Mouse (Mus musculus): ENCODE measurements around the gene Lrpprc. TPM values are rescaled to one million over a fixed set of nuclear protein-coding genes. Genes with fewer than 3 reads are reported as not detected.
A peak's percentile ranks its signal among the peaks of the same experiment; 100 is the strongest.
"Not testable (repeated sequence)": the region's sequence is repeated elsewhere in the genome, so short reads cannot be mapped to it uniquely, and the experiment has no call there.

The Lrpprc gene
- total RNA-seq, 1 experiment, result 92.0 TPM

- no peak overlapping the region for H3K27ac ChIP-seq (ENCODE audit: insufficient read depth, low read depth, low read length, poor library complexity, severe bottlenecking)
- H3K4me3 ChIP-seq (ENCODE audit: insufficient read depth in 1 of 2, low read depth in 1 of 2, low read length in 2 of 2, poor library complexity in 1 of 2, severe bottlenecking in 1 of 2), result no peak overlapping the region
- no peak overlapping the region for H3K9ac ChIP-seq (ENCODE audit: insufficient read depth, low read depth, low read length, poor library complexity, severe bottlenecking)
- H3K36me3 ChIP-seq (ENCODE audit: control insufficient read depth, insufficient read depth, low read length, poor library complexity, severe bottlenecking), result no peaks in the 10 kb centered on the region
- H3K4me1 ChIP-seq (ENCODE audit: control insufficient read depth in 2 of 2, insufficient read depth in 2 of 2, low read length in 2 of 2, poor library complexity in 1 of 2), result no peaks in the 10 kb centered on the region
- no peaks in the 10 kb centered on the region for H3K9me3 ChIP-seq (ENCODE audit: control insufficient read depth, insufficient read depth, low read depth, low read length)
- DNase-seq (ENCODE audit: low read depth, low spot score), result no peak
- TF ChIP-seq CHD2 (IDR thresholded peaks at IDR 0.05; ENCODE audit: low read depth, low read length), result no peak
- no peak for TF ChIP-seq ZNF384 (IDR thresholded peaks at IDR 0.05; ENCODE audit: low read depth, low read length)
- TF ChIP-seq MAFK (IDR thresholded peaks at IDR 0.05; ENCODE audit: insufficient read depth, low read depth, low read length), result no peak
- no peak for TF ChIP-seq HCFC1 (IDR thresholded peaks at IDR 0.05; ENCODE audit: borderline replicate concordance, insufficient read depth, low read length)
- TF ChIP-seq ZC3H11A (IDR thresholded peaks at IDR 0.05; ENCODE audit: borderline replicate concordance, low read depth, low read length), result no peak
- in situ Hi-C loops (cut with MboI; ENCODE audit: low sequenced_read_pairs in 2 of 2, unreplicated experiment in 2 of 2), result loop anchor here (25.0 kb wide), 1 partner anchor 809 kb away; no protein-coding TSS in a partner anchor
Measured at GRCm38 (mm10) chr17:84828301-84828700, 37.7 kb upstream of the Lrpprc start.

- in situ Hi-C loops (cut with MboI; ENCODE audit: low sequenced_read_pairs in 2 of 2, unreplicated experiment in 2 of 2), result no loop called here
- H3K9ac ChIP-seq (ENCODE audit: insufficient read depth, low read depth, low read length, poor library complexity, severe bottlenecking), result no peak overlapping the region
- TF ChIP-seq HCFC1 (IDR thresholded peaks at IDR 0.05; ENCODE audit: borderline replicate concordance, insufficient read depth, low read length) (no peak), CHD2 (IDR thresholded peaks at IDR 0.05; ENCODE audit: low read depth, low read length) (no peak), ZC3H11A (IDR thresholded peaks at IDR 0.05; ENCODE audit: borderline replicate concordance, low read depth, low read length) (no peak), MAFK (IDR thresholded peaks at IDR 0.05; ENCODE audit: insufficient read depth, low read depth, low read length) (no peak), ZNF384 (IDR thresholded peaks at IDR 0.05; ENCODE audit: low read depth, low read length) (no peak)
- no peaks in the 10 kb centered on the region for H3K4me1 ChIP-seq (ENCODE audit: control insufficient read depth in 2 of 2, insufficient read depth in 2 of 2, low read length in 2 of 2, poor library complexity in 1 of 2)
- H3K9me3 ChIP-seq (ENCODE audit: control insufficient read depth, insufficient read depth, low read depth, low read length), result no peaks in the 10 kb centered on the region
- H3K27ac ChIP-seq (ENCODE audit: insufficient read depth, low read depth, low read length, poor library complexity, severe bottlenecking), result no peak overlapping the region
- DNase-seq (ENCODE audit: low read depth, low spot score), result peak; percentile 27
- no peaks in the 10 kb centered on the region for H3K36me3 ChIP-seq (ENCODE audit: control insufficient read depth, insufficient read depth, low read length, poor library complexity, severe bottlenecking)
- H3K4me3 ChIP-seq (ENCODE audit: insufficient read depth in 1 of 2, low read depth in 1 of 2, low read length in 2 of 2, poor library complexity in 1 of 2, severe bottlenecking in 1 of 2), result no peak overlapping the region
Measured at GRCm38 (mm10) chr17:84820603-84821002, 30.0 kb upstream of the Lrpprc start.

DNA sequence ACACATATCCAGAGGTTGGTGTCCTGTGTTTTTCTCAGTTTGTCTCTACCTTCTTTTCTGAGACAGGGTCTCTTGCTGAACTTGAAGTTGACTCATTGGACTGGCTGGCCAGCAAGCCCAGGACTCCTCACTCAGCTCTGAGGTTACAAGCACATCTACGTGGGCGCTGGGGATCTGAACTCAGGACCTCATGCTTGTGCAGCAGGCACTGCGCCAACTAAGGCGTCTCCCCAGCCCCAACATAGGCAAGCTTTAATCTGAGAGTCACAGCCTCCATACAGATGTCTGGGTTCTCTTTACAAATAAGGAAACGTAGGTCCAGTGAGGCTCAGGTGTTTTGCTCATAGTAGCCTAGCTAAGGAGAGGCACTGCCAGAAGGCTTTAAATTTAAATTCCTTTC is 27.8 kb upstream of the Lrpprc start:
- H3K9ac ChIP-seq (ENCODE audit: insufficient read depth, low read depth, low read length, poor library complexity, severe bottlenecking), result no peak overlapping the region
- no peak for DNase-seq (ENCODE audit: low read depth, low spot score)
- H3K36me3 ChIP-seq (ENCODE audit: control insufficient read depth, insufficient read depth, low read length, poor library complexity, severe bottlenecking), result no peaks in the 10 kb centered on the region
- no peak overlapping the region for H3K4me3 ChIP-seq (ENCODE audit: insufficient read depth in 1 of 2, low read depth in 1 of 2, low read length in 2 of 2, poor library complexity in 1 of 2, severe bottlenecking in 1 of 2)
- H3K4me1 ChIP-seq (ENCODE audit: control insufficient read depth in 2 of 2, insufficient read depth in 2 of 2, low read length in 2 of 2, poor library complexity in 1 of 2), result no peaks in the 10 kb centered on the region
- H3K27ac ChIP-seq (ENCODE audit: insufficient read depth, low read depth, low read length, poor library complexity, severe bottlenecking), result no peak overlapping the region
- TF ChIP-seq ZC3H11A (IDR thresholded peaks at IDR 0.05; ENCODE audit: borderline replicate concordance, low read depth, low read length), result no peak
- TF ChIP-seq ZNF384 (IDR thresholded peaks at IDR 0.05; ENCODE audit: low read depth, low read length), result no peak
- TF ChIP-seq CHD2 (IDR thresholded peaks at IDR 0.05; ENCODE audit: low read depth, low read length), result no peak
- TF ChIP-seq MAFK (IDR thresholded peaks at IDR 0.05; ENCODE audit: insufficient read depth, low read depth, low read length), result no peak
- TF ChIP-seq HCFC1 (IDR thresholded peaks at IDR 0.05; ENCODE audit: borderline replicate concordance, insufficient read depth, low read length), result no peak
- no peaks in the 10 kb centered on the region for H3K9me3 ChIP-seq (ENCODE audit: control insufficient read depth, insufficient read depth, low read depth, low read length)
- in situ Hi-C loops (cut with MboI; ENCODE audit: low sequenced_read_pairs in 2 of 2, unreplicated experiment in 2 of 2), result no loop called here

- no peak for DNase-seq (ENCODE audit: low read depth, low spot score)
- no peak for TF ChIP-seq CHD2 (IDR thresholded peaks at IDR 0.05; ENCODE audit: low read depth, low read length)
- no peak for TF ChIP-seq MAFK (IDR thresholded peaks at IDR 0.05; ENCODE audit: insufficient read depth, low read depth, low read length)
- TF ChIP-seq HCFC1 (IDR thresholded peaks at IDR 0.05; ENCODE audit: borderline replicate concordance, insufficient read depth, low read length), result no peak
- TF ChIP-seq ZC3H11A (IDR thresholded peaks at IDR 0.05; ENCODE audit: borderline replicate concordance, low read depth, low read length), result no peak
- no peak for TF ChIP-seq ZNF384 (IDR thresholded peaks at IDR 0.05; ENCODE audit: low read depth, low read length)
Measured at GRCm38 (mm10) chr17:84816014-84816461, 25.4 kb upstream of the Lrpprc start.

GRCm38 (mm10) chr17:84814905-84815304 is 24.3 kb upstream of the Lrpprc start:
- no peak overlapping the region for H3K4me3 ChIP-seq (ENCODE audit: insufficient read depth in 1 of 2, low read depth in 1 of 2, low read length in 2 of 2, poor library complexity in 1 of 2, severe bottlenecking in 1 of 2)
- H3K36me3 ChIP-seq (ENCODE audit: control insufficient read depth, insufficient read depth, low read length, poor library complexity, severe bottlenecking), result no peaks in the 10 kb centered on the region
- H3K9me3 ChIP-seq (ENCODE audit: control insufficient read depth, insufficient read depth, low read depth, low read length), result no peaks in the 10 kb centered on the region
- H3K4me1 ChIP-seq (ENCODE audit: control insufficient read depth in 2 of 2, insufficient read depth in 2 of 2, low read length in 2 of 2, poor library complexity in 1 of 2), result no peaks in the 10 kb centered on the region
- in situ Hi-C loops (cut with MboI; ENCODE audit: low sequenced_read_pairs in 2 of 2, unreplicated experiment in 2 of 2), result no loop called here
- H3K27ac ChIP-seq (ENCODE audit: insufficient read depth, low read depth, low read length, poor library complexity, severe bottlenecking), result no peak overlapping the region
- no peak overlapping the region for H3K9ac ChIP-seq (ENCODE audit: insufficient read depth, low read depth, low read length, poor library complexity, severe bottlenecking)
- TF ChIP-seq HCFC1 (IDR thresholded peaks at IDR 0.05; ENCODE audit: borderline replicate concordance, insufficient read depth, low read length) (no peak), CHD2 (IDR thresholded peaks at IDR 0.05; ENCODE audit: low read depth, low read length) (no peak), ZC3H11A (IDR thresholded peaks at IDR 0.05; ENCODE audit: borderline replicate concordance, low read depth, low read length) (no peak), ZNF384 (IDR thresholded peaks at IDR 0.05; ENCODE audit: low read depth, low read length) (no peak), MAFK (IDR thresholded peaks at IDR 0.05; ENCODE audit: insufficient read depth, low read depth, low read length) (no peak)
- DNase-seq (ENCODE audit: low read depth, low spot score), result no peak

More at GRCm38 (mm10) chr17:84816014-84816461, 25.4 kb upstream of the Lrpprc start:
- no peak overlapping the region for H3K9ac ChIP-seq (ENCODE audit: insufficient read depth, low read depth, low read length, poor library complexity, severe bottlenecking)
- no peaks in the 10 kb centered on the region for H3K4me1 ChIP-seq (ENCODE audit: control insufficient read depth in 2 of 2, insufficient read depth in 2 of 2, low read length in 2 of 2, poor library complexity in 1 of 2)
- H3K4me3 ChIP-seq (ENCODE audit: insufficient read depth in 1 of 2, low read depth in 1 of 2, low read length in 2 of 2, poor library complexity in 1 of 2, severe bottlenecking in 1 of 2), result no peak overlapping the region
- in situ Hi-C loops (cut with MboI; ENCODE audit: low sequenced_read_pairs in 2 of 2, unreplicated experiment in 2 of 2), result no loop called here
- H3K9me3 ChIP-seq (ENCODE audit: control insufficient read depth, insufficient read depth, low read depth, low read length), result no peaks in the 10 kb centered on the region
- H3K27ac ChIP-seq (ENCODE audit: insufficient read depth, low read depth, low read length, poor library complexity, severe bottlenecking), result no peak overlapping the region
- H3K36me3 ChIP-seq (ENCODE audit: control insufficient read depth, insufficient read depth, low read length, poor library complexity, severe bottlenecking), result no peaks in the 10 kb centered on the region

DNA sequence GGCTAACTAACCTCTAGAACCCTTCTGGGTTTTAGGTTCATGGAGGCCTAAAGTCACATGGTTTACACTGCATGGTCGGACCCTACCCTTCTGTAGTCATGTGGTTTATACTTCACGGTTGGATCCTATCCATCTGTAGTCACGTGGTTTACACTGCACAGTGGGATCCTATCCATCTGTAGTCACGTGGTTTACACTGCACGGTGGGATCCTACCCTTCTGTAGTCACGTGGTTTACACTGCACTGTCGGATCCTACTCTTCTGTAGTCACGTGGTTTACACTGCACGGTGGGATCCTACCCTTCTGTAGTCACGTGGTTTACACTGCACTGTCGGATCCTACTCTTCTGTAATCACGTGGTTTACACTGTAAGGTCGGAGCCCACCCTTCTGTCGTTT is 23.6 kb upstream of the Lrpprc start:
- H3K4me3 ChIP-seq (ENCODE audit: insufficient read depth in 1 of 2, low read depth in 1 of 2, low read length in 2 of 2, poor library complexity in 1 of 2, severe bottlenecking in 1 of 2); H3K9me3 ChIP-seq (ENCODE audit: control insufficient read depth, insufficient read depth, low read depth, low read length); H3K9ac ChIP-seq (ENCODE audit: insufficient read depth, low read depth, low read length, poor library complexity, severe bottlenecking); in situ Hi-C loops (cut with MboI; ENCODE audit: low sequenced_read_pairs in 2 of 2, unreplicated experiment in 2 of 2); H3K36me3 ChIP-seq (ENCODE audit: control insufficient read depth, insufficient read depth, low read length, poor library complexity, severe bottlenecking); H3K4me1 ChIP-seq (ENCODE audit: control insufficient read depth in 2 of 2, insufficient read depth in 2 of 2, low read length in 2 of 2, poor library complexity in 1 of 2); H3K27ac ChIP-seq (ENCODE audit: insufficient read depth, low read depth, low read length, poor library complexity, severe bottlenecking); DNase-seq (ENCODE audit: low read depth, low spot score): not testable (repeated sequence)

Data from ES-E14 (cell line).